Mouse (Mus musculus): ENCODE data around the gene Pes1. TPM values are rescaled to one million over a fixed set of nuclear protein-coding genes. Genes with fewer than 3 reads are reported as not detected.
A peak's percentile ranks its signal among the peaks of the same experiment; 100 is the strongest.

The Pes1 gene
- polyA plus RNA-seq (2014; fragmentation: Nextera tagmentation; extraction: Ambion mirVana), result 48.2 and 51.5 TPM in 2 replicates

DNA sequence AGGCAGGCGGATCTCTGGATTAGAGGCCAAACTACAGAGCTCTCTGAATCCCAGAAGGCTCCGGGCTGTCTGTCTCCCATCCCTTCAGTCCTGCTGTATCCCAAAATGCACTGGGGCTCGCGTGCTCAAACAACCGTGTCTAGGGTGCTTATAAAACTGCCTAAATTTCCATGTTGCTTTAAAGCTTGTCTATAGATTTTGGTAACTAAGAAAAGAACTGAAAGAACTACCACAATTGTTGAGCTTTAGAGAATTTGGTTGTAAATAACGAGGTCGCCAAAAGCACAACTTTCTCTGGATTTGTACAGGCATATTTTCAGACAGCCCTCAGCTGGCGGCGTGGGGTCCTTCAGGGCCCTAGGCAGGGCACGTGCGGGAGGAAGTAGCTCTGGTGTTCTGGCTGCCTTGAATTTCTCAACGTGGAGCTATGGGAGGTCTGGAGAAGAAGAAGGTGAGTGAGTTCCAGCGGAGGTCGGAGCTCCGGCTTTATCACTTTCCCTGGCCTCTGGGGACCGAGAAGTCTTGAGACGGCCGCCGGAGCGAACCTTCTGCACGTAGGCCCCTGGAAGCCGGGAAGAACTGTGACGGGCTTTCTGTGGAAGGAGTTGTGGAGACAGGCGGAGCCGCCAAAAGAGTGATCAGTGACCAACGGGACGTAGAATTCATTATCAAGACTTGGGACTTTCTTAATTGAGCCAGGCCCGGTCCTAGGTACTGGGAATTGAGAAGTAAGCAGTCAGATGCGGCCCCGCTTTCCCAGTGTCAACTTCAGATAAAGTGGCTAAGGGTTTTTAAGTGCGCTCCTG lies at the start of gene Pes1:
Gene Pes1, plus strand, starts transcription at position 366 of the 806 bp plus-strand sequence.
- WGBS (ENCODE audit: insufficient replicate concordance), result under 1% methylated on average over 31 of the region's 31 CpGs
- peak within 1 kb of the TSS; percentile 4; the same call in 1 of the 2 replicates for H3K27ac ChIP-seq (ENCODE audit: low read depth, low read length)

DNA sequence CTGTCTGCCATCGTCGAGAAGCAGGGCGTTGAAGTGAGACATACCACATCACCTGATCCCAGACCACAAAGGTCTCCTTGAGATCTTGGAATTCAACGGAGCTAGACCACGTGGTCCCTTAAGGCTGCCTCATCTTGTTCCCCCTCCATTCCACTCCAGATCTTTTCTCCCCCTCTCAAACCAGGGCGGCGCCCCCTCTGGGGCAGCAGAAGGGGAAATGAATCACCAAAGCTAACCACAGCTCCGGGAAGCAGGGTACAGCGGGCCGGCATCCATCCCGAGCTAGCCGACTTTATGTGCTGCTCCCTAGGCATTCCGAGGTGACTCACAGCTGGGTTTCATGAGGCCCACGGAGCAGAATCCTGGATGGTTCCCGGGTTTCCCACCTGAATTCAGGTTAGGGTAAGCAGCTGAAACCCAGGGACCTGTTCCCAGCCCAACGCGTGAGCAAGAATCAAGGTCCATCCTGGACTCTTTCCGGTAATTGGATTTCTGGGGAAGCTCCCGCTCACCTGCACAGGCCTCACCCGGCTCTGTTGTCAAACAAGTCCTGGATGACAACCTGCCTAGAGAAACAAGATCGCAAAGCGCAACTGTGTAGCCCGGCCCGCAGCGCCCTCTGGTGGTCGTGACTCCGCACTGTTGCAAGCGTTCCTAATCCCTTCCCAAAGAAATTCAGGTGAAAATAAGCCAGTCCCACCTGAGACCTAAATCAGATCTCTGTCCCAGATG lies 49.5 kb upstream of the Pes1 start, which contains the start of gene Slc35e4:
Gene Slc35e4, minus strand, starts transcription at position 556 of the 732 bp plus-strand sequence.
- Histone ChIP-seq H3K9ac (ENCODE audit: low read depth, low read length) (peak within 1 kb of the TSS; percentile 71), H3K27me3 (ENCODE audit: control insufficient read depth, insufficient read depth, low read length) (0 out of 2 replicates have a peak, but pooled peaks cover 7% of the 10 kb centered on the region), H3K9me3 (replicated peaks; ENCODE audit: control insufficient read depth, low read length) (no peaks in the 10 kb centered on the region), H3K4me1 (ENCODE audit: control insufficient read depth, insufficient read depth, low read length) (peaks cover 33% of the 10 kb centered on the region), H3K27ac (ENCODE audit: low read depth, low read length) (0 out of 2 replicates have a peak within 1 kb of the TSS, but pooled peaks have one; percentile 50), H3K4me3 (ENCODE audit: low read depth, low read length) (peak within 1 kb of the TSS; percentile 65), H3K4me2 (peak within 1 kb of the TSS; percentile 96), H3K36me3 (ENCODE audit: control insufficient read depth, insufficient read depth, low read length) (no peaks in the 10 kb centered on the region)
- peak; percentile 33 for ATAC-seq (replicated peaks; ENCODE audit: insufficient number of reproducible peaks, low FRiP score, low TSS enrichment)
- WGBS (ENCODE audit: insufficient replicate concordance), result under 1% methylated on average over 28 of the region's 28 CpGs

More for the DNA sequence above, at the start of gene Pes1:
- Histone ChIP-seq H3K4me2 (peak within 1 kb of the TSS; percentile 89), H3K9ac (ENCODE audit: low read depth, low read length) (peak within 1 kb of the TSS; percentile 85), H3K36me3 (ENCODE audit: control insufficient read depth, insufficient read depth, low read length) (peaks cover 3% of the 10 kb centered on the region; the same call in 1 of the 2 replicates), H3K4me3 (ENCODE audit: low read depth, low read length) (peak within 1 kb of the TSS; percentile 87), H3K9me3 (replicated peaks; ENCODE audit: control insufficient read depth, low read length) (no peaks in the 10 kb centered on the region), H3K4me1 (ENCODE audit: control insufficient read depth, insufficient read depth, low read length) (peaks cover 7% of the 10 kb centered on the region), H3K27me3 (ENCODE audit: control insufficient read depth, insufficient read depth, low read length) (no peaks in the 10 kb centered on the region)
- peak; percentile 87 for ATAC-seq (replicated peaks; ENCODE audit: insufficient number of reproducible peaks, low FRiP score, low TSS enrichment)

DNA sequence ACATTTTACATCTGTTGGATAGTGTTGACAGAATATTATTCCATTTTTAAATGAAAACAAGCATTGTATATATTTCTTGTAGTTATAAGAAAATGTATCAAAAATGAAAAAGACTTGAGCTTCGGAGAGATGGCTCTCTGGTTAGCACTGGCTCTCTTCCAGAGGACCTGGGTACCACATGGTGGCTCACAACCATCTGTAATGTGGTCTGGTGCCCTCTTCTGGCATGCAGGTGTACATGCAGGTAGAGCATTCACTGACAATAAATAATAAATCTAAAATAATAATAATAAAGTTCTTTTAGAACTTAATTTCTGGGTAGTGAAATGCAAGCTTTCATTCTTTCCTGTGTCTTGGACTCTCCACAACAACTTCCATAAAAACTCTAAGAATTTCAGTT lies 45.0 kb upstream of the Pes1 start:
- H3K4me3 ChIP-seq (ENCODE audit: low read depth, low read length), result no peak overlapping the region
- peaks cover 7% of the 10 kb centered on the region; the same call in 1 of the 2 replicates for H3K4me1 ChIP-seq (ENCODE audit: control insufficient read depth, insufficient read depth, low read length)
- H3K9me3 ChIP-seq (replicated peaks; ENCODE audit: control insufficient read depth, low read length), result no peaks in the 10 kb centered on the region
- H3K9ac ChIP-seq (ENCODE audit: low read depth, low read length), result no peak overlapping the region
- no peak for ATAC-seq (replicated peaks; ENCODE audit: insufficient number of reproducible peaks, low FRiP score, low TSS enrichment)
- peaks cover 8% of the 10 kb centered on the region for H3K36me3 ChIP-seq (ENCODE audit: control insufficient read depth, insufficient read depth, low read length)
- 82% methylated on average over 1 of the region's 1 CpGs for WGBS (ENCODE audit: insufficient replicate concordance)
- no peak overlapping the region for H3K4me2 ChIP-seq
- H3K27ac ChIP-seq (ENCODE audit: low read depth, low read length), result no peak overlapping the region
- H3K27me3 ChIP-seq (ENCODE audit: control insufficient read depth, insufficient read depth, low read length), result no peaks in the 10 kb centered on the region

DNA sequence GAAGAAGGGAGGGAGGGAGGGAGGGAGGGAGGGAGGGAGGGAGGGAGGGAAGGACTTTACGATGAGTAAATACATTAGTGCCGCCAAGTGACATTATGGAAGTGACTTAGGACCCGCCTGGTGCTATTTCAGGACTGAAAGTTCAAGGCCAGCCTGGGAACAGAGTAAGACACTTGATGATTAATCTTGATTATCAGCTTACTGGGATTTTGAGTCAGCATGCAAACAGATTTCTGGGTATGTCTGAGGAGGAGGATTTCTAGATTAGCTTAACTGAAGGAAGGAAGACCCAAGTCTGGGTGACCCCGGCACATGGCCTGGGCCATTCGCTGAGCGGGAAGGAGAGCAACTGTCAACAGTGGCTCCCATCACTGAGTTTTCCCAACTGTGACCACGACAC lies 43.3 kb upstream of the Pes1 start:
- no peak overlapping the region for H3K4me2 ChIP-seq
- H3K27me3 ChIP-seq (ENCODE audit: control insufficient read depth, insufficient read depth, low read length), result no peaks in the 10 kb centered on the region
- H3K9me3 ChIP-seq (replicated peaks; ENCODE audit: control insufficient read depth, low read length), result no peaks in the 10 kb centered on the region
- WGBS (ENCODE audit: insufficient replicate concordance), result 85% methylated on average over 7 of the region's 7 CpGs
- no peaks in the 10 kb centered on the region for H3K4me1 ChIP-seq (ENCODE audit: control insufficient read depth, insufficient read depth, low read length)
- no peak overlapping the region for H3K9ac ChIP-seq (ENCODE audit: low read depth, low read length)
- no peak for ATAC-seq (replicated peaks; ENCODE audit: insufficient number of reproducible peaks, low FRiP score, low TSS enrichment)
- H3K27ac ChIP-seq (ENCODE audit: low read depth, low read length), result no peak overlapping the region
- peaks cover 8% of the 10 kb centered on the region for H3K36me3 ChIP-seq (ENCODE audit: control insufficient read depth, insufficient read depth, low read length)
- H3K4me3 ChIP-seq (ENCODE audit: low read depth, low read length), result no peak overlapping the region

DNA sequence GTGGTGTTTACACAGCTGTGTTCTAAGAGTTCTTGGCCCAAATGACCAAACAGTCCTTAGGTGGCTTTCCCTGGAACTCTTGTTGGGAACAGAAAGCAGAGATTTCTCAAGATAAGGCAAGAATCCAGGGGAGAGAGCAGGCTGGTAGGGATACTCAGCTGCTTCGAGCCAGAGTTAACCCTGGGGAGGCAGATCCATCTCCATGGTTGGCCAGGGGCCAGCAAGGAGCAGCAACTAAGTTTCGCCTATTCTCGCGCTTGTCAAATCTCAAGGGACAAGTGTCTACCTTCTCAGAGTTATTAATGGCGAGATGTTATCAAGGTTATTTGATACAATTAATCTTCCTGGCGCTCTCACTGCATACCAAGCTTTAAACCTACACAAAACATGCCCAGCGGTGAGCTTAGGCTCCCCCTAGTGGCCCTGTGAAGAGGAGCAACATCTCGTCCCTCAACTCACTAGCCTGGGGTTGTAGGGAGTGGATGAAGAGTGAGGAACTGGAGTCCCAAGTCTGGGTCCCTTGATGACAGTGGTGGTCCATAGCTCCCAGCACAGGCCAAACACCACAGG lies 42.4 kb upstream of the Pes1 start:
- Histone ChIP-seq H3K36me3 (ENCODE audit: control insufficient read depth, insufficient read depth, low read length) (peaks cover 8% of the 10 kb centered on the region), H3K4me3 (ENCODE audit: low read depth, low read length) (no peak overlapping the region), H3K27ac (ENCODE audit: low read depth, low read length) (no peak overlapping the region), H3K4me2 (no peak overlapping the region), H3K9ac (ENCODE audit: low read depth, low read length) (no peak overlapping the region), H3K9me3 (replicated peaks; ENCODE audit: control insufficient read depth, low read length) (no peaks in the 10 kb centered on the region), H3K27me3 (ENCODE audit: control insufficient read depth, insufficient read depth, low read length) (no peaks in the 10 kb centered on the region), H3K4me1 (ENCODE audit: control insufficient read depth, insufficient read depth, low read length) (no peaks in the 10 kb centered on the region)
- no peak for ATAC-seq (replicated peaks; ENCODE audit: insufficient number of reproducible peaks, low FRiP score, low TSS enrichment)
- WGBS (ENCODE audit: insufficient replicate concordance), result 32% methylated on average over 8 of the region's 8 CpGs

DNA sequence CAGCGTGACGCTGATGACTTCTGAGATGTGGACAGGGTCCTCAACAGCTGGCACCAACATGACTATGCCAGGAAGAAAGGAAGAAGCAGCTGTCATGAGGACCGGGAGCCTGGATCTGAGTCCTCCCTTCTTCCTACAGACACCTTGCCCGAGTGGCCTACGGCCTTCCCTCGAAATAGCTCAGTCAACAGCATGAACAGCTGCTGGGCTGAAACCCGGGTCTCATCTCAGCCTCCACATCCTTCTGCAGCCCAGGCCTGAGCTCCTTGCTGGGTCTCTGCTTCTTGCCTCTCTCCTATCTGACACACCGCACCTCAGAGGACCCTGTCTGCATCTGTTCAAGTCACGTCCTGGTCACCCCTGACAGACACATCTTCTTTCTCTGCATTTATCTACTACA lies 41.7 kb upstream of the Pes1 start:
- WGBS (ENCODE audit: insufficient replicate concordance), result 91% methylated on average over 9 of the region's 9 CpGs
- no peak overlapping the region for H3K27ac ChIP-seq (ENCODE audit: low read depth, low read length)
- H3K27me3 ChIP-seq (ENCODE audit: control insufficient read depth, insufficient read depth, low read length), result no peaks in the 10 kb centered on the region
- peaks cover 10% of the 10 kb centered on the region for H3K36me3 ChIP-seq (ENCODE audit: control insufficient read depth, insufficient read depth, low read length)
- H3K4me2 ChIP-seq, result no peak overlapping the region
- H3K9ac ChIP-seq (ENCODE audit: low read depth, low read length), result no peak overlapping the region
- H3K4me3 ChIP-seq (ENCODE audit: low read depth, low read length), result no peak overlapping the region
- no peak for ATAC-seq (replicated peaks; ENCODE audit: insufficient number of reproducible peaks, low FRiP score, low TSS enrichment)
- no peaks in the 10 kb centered on the region for H3K9me3 ChIP-seq (replicated peaks; ENCODE audit: control insufficient read depth, low read length)
- no peaks in the 10 kb centered on the region for H3K4me1 ChIP-seq (ENCODE audit: control insufficient read depth, insufficient read depth, low read length)

DNA sequence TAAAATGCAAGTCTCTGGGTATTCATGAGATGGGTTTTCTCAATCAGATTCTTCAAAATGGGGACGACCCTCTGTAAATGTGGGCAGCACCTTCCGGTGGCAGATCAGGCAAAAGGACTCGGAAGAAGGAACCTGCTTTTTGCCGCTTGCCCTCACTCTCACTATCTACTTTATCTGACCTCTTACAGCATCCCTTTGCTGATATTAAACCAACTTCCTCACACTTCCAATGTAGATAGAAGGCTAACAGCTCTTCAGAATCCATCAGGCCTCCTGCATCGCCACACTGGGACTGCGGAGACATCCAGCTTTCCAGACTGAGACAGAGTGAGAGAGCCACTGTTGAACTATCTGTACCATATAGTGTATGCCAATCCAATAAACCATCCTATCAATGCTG lies 41.0 kb upstream of the Pes1 start:
- Histone ChIP-seq H3K9ac (ENCODE audit: low read depth, low read length) (no peak overlapping the region), H3K36me3 (ENCODE audit: control insufficient read depth, insufficient read depth, low read length) (peaks cover 10% of the 10 kb centered on the region), H3K4me3 (ENCODE audit: low read depth, low read length) (no peak overlapping the region), H3K9me3 (replicated peaks; ENCODE audit: control insufficient read depth, low read length) (no peaks in the 10 kb centered on the region), H3K4me1 (ENCODE audit: control insufficient read depth, insufficient read depth, low read length) (no peaks in the 10 kb centered on the region), H3K27ac (ENCODE audit: low read depth, low read length) (no peak overlapping the region), H3K27me3 (ENCODE audit: control insufficient read depth, insufficient read depth, low read length) (no peaks in the 10 kb centered on the region), H3K4me2 (no peak overlapping the region)
- 84% methylated on average over 6 of the region's 6 CpGs for WGBS (ENCODE audit: insufficient replicate concordance)
- no peak for ATAC-seq (replicated peaks; ENCODE audit: insufficient number of reproducible peaks, low FRiP score, low TSS enrichment)

DNA sequence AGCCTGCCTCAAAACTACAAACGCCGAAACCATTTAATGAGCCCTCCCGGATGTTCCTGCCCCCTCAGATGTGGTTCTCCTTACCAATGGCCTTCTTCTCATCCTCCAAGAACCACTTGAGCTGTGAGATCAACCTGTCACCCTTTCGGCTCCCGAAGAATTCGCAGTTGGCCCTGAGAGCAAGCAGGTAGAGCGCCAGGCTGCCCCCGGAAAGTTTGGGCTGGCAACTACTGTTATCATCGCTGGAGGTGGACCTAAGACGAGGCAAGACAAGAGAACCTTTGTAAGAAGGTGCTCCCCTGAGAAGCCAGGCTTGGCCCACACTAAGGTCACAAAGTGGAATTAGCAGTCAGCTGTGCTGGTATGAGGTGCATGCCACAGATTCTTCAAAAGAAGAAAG lies 37.9 kb upstream of the Pes1 start:
- no peak overlapping the region for H3K4me2 ChIP-seq
- H3K36me3 ChIP-seq (ENCODE audit: control insufficient read depth, insufficient read depth, low read length), result peaks cover 10% of the 10 kb centered on the region
- no peak overlapping the region for H3K4me3 ChIP-seq (ENCODE audit: low read depth, low read length)
- H3K27ac ChIP-seq (ENCODE audit: low read depth, low read length), result no peak overlapping the region
- no peaks in the 10 kb centered on the region for H3K9me3 ChIP-seq (replicated peaks; ENCODE audit: control insufficient read depth, low read length)
- ATAC-seq (replicated peaks; ENCODE audit: insufficient number of reproducible peaks, low FRiP score, low TSS enrichment), result no peak
- 85% methylated on average over 10 of the region's 10 CpGs for WGBS (ENCODE audit: insufficient replicate concordance)
- H3K9ac ChIP-seq (ENCODE audit: low read depth, low read length), result no peak overlapping the region
- no peaks in the 10 kb centered on the region for H3K27me3 ChIP-seq (ENCODE audit: control insufficient read depth, insufficient read depth, low read length)
- H3K4me1 ChIP-seq (ENCODE audit: control insufficient read depth, insufficient read depth, low read length), result peaks cover under 1% of the 10 kb centered on the region; the same call in 1 of the 2 replicates

Data from heart, embryonic 11.5 days (tissue).